Mouse (Mus musculus): ENCODE data around the gene Krt15.

The Krt15 gene

DNA sequence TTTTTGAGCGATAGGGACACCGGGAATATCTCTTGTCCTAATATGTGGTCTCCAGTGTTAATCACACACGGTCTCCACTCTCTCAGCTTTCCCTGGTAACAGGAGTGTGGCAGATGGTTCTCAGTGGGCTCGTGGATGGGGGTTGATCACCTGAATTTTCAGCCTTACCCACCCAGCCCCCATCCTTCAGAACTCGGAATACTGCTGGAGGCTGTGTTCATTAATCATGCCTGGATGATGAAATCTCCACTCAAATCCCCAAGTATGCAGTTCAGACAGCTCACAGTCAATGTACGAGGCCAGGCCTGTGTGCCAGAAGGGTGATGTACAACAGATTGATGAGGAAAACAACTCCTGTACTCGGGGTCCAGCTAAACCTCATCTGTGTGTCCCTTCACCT, 10.8 kb downstream of the Krt15 start:
- DNase-seq (ENCODE audit: low spot score in 2 of 2), result no peak

DNA sequence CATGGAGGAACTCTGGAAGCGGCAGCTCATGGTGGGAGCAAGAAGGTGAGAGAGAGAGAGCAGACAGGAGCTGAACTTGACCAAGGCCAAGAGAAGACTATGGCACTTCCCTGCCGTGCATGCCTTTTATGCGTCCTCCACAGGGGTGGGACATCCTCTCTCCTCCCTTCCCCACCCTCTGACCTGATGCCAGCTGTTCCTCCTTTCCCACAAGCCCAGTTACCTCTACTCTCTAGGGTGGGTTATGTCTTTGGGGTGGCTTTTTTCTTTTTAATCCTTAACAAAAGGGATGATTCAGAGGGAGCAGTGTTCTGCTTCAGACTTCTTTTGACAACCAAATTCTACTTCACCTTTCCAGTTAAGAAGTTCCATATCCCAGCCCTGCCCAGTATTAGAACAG, 14.3 kb downstream of the Krt15 start, which contains the start of gene Krt13:
TSS of gene Krt13 (minus strand) at position 101 of the 400 bp plus-strand sequence.
- DNase-seq (ENCODE audit: low spot score in 2 of 2), result no peak

DNA sequence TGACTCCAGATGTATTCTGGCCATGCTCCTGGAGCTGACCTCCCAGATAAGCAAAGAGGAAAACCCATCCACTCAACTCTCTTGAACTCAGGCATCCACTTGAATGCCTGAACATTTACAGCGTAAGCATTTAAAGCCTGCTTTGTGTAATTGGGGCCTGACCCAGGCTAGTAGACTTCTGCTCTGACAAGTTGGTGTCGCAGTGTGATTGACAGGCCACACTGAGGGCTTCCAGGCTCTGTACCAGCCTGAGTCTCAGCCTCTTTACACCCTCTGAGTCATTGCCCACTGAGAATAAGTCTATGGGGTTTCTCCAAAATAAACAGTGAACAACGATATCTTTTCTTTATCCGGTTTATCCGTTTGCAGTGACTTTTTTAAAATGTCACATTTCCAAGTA, 15.4 kb downstream of the Krt15 start:
- DNase-seq (ENCODE audit: low spot score in 2 of 2), result no peak

DNA sequence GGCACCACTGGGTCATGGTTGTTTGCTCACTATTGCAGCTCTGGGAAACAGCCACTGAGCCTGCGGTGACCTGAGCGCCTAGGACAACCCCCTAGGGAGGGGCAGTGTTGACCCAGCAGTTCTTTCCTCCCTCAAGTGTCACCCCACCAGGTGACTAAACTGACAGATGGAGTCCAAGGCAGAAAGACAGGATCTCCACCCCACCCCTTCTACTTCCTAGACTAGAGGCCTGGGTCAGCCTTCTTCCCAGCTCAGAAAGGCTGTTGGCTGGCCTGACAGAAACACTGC, 22.0 kb downstream of the Krt15 start:
- no peak for DNase-seq (ENCODE audit: low spot score in 2 of 2)

DNA sequence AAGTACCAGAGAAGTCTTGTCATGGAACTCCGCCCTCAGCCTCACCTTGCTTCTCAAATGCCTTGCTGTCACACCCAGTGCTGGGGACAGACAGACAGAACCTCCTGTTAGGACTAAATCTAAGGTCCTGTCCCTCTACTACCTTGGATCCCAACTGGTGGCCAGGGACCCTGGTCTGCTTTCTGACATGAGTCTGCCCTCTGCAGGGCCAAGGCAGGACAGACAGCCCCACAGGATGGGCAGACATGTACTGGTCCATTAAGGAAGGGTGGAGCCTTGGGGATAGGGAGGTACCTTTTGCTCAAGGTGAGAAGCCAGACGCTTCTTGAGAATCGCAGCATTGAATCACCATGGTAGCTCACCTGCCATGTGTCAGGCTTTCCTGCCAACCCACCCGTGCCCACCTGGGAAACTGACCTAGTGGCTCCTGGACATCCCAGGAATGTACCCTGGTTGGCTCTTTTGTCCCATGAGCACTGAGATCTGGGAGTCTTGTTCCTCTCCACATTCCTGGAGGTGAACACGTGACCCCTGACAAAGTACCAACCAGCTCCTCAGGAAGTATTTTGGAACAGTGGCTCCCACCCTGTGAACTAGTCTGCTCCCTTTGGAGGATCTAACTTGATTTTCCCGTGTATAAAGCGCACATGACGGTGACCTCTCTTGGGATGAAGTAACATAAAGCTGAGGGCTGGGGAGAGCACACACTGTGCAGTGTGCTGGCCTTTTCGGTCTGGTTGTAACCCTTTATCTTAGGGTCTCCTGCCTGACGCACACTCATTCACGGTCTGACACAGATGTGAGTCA, 22.6 kb downstream of the Krt15 start:
- no peak for DNase-seq (ENCODE audit: low spot score in 2 of 2)

DNA sequence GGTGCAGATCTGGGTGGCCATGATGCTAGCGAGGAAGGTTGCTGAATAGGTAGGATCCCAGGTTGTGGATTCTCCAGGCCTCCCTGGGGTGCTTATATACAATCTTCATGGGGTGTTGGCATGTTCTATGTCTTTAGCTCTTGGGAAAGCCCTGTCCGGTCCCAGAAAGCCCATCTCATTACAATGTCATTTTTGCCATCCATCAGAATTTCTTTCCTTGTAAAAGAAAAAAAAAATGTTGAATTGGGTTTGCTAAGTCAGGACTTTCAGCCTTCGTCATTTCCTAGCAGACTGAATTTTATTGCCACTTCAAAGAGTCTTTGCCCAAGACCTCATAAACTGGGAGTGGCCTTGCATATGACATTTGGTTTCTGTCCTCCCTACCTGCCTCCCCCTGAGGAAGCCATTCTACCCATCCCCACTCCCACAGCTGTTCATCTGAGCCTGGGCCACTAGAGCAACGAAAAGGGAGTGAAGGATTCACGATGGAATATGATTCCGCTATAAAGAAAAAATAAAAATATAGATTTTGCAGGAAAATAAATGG, 30.1 kb downstream of the Krt15 start, which contains the start of gene Krt36:
TSS of gene Krt36 (minus strand) at position 51 of the 547 bp plus-strand sequence.
- no peak for DNase-seq (ENCODE audit: low spot score in 2 of 2)

DNA sequence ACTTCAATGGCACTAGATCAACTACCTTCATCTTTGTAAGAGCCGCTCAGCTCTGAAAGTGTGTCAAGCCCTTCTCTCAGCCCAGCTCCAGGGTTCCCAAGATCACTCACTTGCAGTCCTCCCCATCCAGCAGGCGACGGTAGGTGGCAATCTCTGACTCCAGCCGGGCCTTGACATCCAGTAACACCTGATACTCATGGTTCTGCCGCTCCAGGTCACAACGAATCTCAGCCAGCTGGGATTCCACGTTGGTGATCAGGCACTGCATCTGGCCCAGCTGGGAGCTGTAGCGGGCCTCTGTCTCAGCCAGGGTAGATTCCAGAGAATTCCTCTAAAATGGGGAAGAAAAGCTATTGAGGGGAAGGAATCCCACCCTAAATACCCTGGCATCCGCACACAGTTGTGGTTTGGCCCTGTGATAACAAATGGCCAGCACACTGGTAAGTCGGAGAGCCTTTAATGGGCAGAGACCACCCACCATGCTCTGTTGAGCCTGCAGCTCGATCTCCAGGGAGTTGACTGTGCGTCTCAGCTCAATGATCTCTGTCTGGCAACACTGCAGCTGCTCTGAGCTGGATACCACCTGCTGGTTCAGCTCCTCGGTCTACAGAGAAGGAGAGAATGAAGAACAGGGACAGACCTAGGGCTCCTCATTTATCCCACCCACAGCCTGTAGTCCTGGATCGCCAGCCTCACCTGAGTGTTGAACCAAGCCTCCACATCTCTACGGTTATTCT, 32.9 kb downstream of the Krt15 start:
- DNase-seq (ENCODE audit: low spot score in 2 of 2), result no peak

DNA sequence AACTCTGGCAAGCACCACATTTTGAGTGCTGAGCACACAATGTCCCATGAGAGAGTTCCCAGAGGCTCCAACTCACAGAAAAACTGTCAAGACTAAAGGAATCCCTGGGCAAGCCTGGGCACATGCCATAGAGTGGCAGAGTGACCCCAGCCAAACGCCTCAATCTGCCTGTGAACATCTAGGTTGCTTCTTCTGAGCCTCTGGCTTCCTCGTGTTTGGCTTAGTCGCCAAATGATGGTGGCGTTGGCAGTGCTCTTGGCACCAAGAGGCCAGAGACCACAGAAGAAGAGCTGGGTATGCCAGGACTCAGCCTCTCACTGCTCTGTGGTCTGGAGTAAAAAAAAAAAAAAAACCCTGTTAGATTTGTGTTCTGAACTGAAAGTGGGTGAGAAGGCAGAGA, 35.3 kb downstream of the Krt15 start:
- no peak for DNase-seq (ENCODE audit: low spot score in 2 of 2)

DNA sequence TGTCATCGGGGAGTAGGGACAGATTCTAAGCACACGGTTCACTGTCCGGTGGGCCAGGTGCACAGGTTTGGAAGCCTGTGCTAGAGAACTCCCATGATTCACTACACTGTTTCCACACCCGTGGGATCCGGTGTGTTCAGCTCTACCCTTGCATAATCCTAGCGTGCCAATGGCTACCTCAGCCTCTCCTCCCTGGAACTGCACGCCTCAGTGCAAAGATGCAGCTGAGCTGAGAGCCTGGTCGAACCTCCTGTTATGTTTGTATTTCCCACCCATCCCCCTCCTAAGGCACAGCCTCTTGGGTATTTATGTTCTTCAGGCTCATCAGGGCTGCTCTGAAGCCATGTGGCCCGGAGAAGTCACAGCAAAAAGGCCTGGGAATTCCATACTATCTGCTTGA, 37.9 kb downstream of the Krt15 start:
- no peak for DNase-seq (ENCODE audit: low spot score in 2 of 2)

DNA sequence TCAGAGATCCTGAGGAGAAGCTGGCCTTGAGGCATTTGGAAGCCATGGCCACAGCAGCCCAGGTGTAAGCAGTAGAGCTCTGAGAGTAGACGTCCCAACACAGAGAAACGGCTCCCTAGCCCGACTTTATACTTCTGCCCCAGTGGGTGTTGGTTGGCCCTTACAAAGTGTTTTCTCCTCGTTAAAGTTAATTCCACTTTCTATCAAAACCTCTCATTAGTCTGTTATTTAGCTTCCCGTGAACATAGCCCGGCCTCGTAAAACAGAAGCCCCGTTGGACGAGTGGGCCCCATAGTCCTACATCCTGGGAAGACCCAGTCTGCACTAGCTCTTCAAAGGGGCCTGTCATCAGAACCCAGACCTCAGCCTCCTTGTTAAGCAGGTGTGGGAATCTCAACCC, 39.6 kb downstream of the Krt15 start, which contains the start of gene Krt35:
TSS of gene Krt35 (minus strand) at position 101 of the 400 bp plus-strand sequence.
- DNase-seq (ENCODE audit: low spot score in 2 of 2), result no peak

DNA sequence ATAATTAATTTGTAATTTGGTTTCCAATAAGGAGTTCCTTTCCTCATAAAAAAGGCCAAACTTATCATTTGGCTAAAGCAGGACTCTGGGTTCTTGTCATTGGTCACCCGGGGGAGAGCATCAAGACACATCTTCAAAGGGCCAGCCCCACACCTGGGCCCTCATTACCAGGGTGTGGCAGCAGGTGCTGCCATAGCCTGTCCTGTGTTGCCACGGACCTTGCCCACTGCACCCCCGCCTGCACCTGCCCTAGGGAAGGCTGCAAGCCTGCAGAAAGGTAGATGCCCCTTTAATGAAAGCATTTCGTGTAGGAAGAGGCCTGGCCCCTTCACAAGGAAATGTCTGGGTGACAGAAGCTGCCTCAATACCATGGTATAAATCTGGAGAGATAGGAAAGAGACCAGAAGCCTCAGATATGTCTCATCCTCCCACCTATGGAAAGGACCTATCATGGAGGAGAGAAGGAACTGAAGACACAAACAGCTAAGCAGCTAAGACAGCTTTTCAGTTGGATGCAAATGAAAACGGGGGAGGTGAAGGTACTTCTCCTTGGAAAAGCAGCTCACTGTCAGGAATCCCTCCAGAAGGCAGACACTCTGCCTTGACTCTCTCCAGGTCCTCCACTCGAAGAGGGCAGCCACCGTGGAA, 47.2 kb downstream of the Krt15 start:
- DNase-seq (ENCODE audit: low spot score in 2 of 2), result no peak

DNA sequence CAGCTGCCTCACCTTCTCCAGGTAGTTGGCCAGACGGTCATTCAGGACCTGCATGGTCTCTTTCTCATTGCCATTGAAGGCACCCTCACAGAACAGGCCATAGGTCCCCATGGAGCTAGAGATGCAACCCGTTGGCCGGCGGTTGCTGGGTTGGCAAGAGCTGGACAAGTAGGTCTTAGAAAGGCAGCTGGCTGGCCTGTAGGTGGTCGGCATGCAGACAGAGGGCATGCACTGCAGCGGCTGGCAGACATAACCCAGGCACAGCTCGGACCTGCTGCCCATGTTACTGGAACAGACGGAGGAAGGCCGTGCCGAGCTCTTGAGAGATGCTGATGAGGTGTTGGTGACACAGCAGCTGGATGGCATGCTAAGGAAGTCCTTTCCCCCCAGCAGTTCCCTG, 47.9 kb downstream of the Krt15 start, which contains the start of gene Krt32:
TSS of gene Krt32 (minus strand) at position 366 of the 400 bp plus-strand sequence.
- no peak for DNase-seq (ENCODE audit: low spot score in 2 of 2)
